Mouse (Mus musculus): ENCODE results near the gene Elp4. TPM values are rescaled to one million over a fixed set of nuclear protein-coding genes. Genes with fewer than 3 reads are reported as not detected.

Elp4 gene
- total and polyA plus RNA-seq, 3 experiments = 15.8 to 16.0 TPM; not detected in 1

GRCm38 (mm10) chr2:105684991-105685650 lies 219.2 kb downstream of the Elp4 start:
- no peaks in the 10 kb centered on the region for H3K79me2 ChIP-seq (ENCODE audit: control insufficient read depth, insufficient read depth, low read length, poor library complexity)
- no peaks in the 10 kb centered on the region for H3K27me3 ChIP-seq (ENCODE audit: control insufficient read depth in 1 of 2, insufficient read depth in 2 of 2, low read length in 2 of 2)
- peaks cover 0 to 1% of the 10 kb centered on the region in 2 experiments; a peak in 2 of 4 replicates for H3K36me3 ChIP-seq (ENCODE audit: control insufficient read depth in 1 of 2, insufficient read depth in 2 of 2, low read length in 2 of 2)
- H3K9me3 ChIP-seq (replicated peaks; ENCODE audit: insufficient read depth, low read length) = no peaks in the 10 kb centered on the region
- no peak overlapping the region for H3K4me3 ChIP-seq (ENCODE audit: control insufficient read depth in 1 of 2, insufficient read depth in 1 of 2, low read depth in 2 of 2, low read length in 2 of 2)
- TF ChIP-seq POLR2AphosphoS2 (IDR thresholded peaks at IDR 0.05; ENCODE audit: low read length) = no peak
- TF ChIP-seq JUND (IDR thresholded peaks at IDR 0.05; ENCODE audit: low read depth, low read length) = no peak
- no peak for TF ChIP-seq SMC3 (IDR thresholded peaks at IDR 0.05; ENCODE audit: low read depth, low read length)
- TF ChIP-seq MEF2A (IDR thresholded peaks at IDR 0.05; ENCODE audit: extremely low read depth, insufficient replicate concordance, low read depth, low read length, poor library complexity, severe bottlenecking) = no peak
- TF ChIP-seq TCF12 (IDR thresholded peaks at IDR 0.05; ENCODE audit: low read depth, low read length) = no peak
- no peak for TF ChIP-seq MYB (IDR thresholded peaks at IDR 0.05; ENCODE audit: low read depth, low read length)
- no peak for TF ChIP-seq MAX (IDR thresholded peaks at IDR 0.05; ENCODE audit: low read length)
- DNase-seq (ENCODE audit: low read depth, low spot score) = no peak
- H3K27ac ChIP-seq (ENCODE audit: control insufficient read depth, low read depth, low read length) = no peak overlapping the region
- no peak overlapping the region for H3K9ac ChIP-seq (ENCODE audit: control insufficient read depth, low read depth, low read length, poor library complexity, severe bottlenecking)
- no peaks in the 10 kb centered on the region for H3K4me1 ChIP-seq (ENCODE audit: control insufficient read depth in 1 of 2, insufficient read depth in 2 of 2, low read length in 2 of 2)

- Histone ChIP-seq H3K9ac (ENCODE audit: control insufficient read depth, low read depth, low read length, poor library complexity, severe bottlenecking) (no peak overlapping the region), H3K9me3 (replicated peaks; ENCODE audit: insufficient read depth, low read length) (no peaks in the 10 kb centered on the region), H3K79me2 (ENCODE audit: control insufficient read depth, insufficient read depth, low read length, poor library complexity) (no peaks in the 10 kb centered on the region), H3K27me3 (ENCODE audit: control insufficient read depth in 1 of 2, insufficient read depth in 2 of 2, low read length in 2 of 2) (no peaks in the 10 kb centered on the region), H3K36me3 (ENCODE audit: control insufficient read depth in 1 of 2, insufficient read depth in 2 of 2, low read length in 2 of 2) (peaks cover 1 to 8% of the 10 kb centered on the region in 2 experiments), H3K4me3 (ENCODE audit: control insufficient read depth in 1 of 2, insufficient read depth in 1 of 2, low read depth in 2 of 2, low read length in 2 of 2) (no peak overlapping the region), H3K4me1 (ENCODE audit: control insufficient read depth in 1 of 2, insufficient read depth in 2 of 2, low read length in 2 of 2) (peaks cover 0 to 7% of the 10 kb centered on the region in 2 experiments; a peak in 3 of 4 replicates), H3K27ac (ENCODE audit: control insufficient read depth, low read depth, low read length) (no peak overlapping the region)
- DNase-seq (ENCODE audit: low read depth, low spot score) = no peak
- TF ChIP-seq NRF1 (IDR thresholded peaks at IDR 0.05; ENCODE audit: insufficient read depth, low read depth, low read length, poor library complexity, severe bottlenecking) (no peak), ZNF384 (IDR thresholded peaks at IDR 0.05; ENCODE audit: low read depth, low read length) (no peak), ELF1 (IDR thresholded peaks at IDR 0.05; ENCODE audit: low read depth, low read length) (no peak), GATA1 (IDR thresholded peaks at IDR 0.05; ENCODE audit: low read depth, low read length) (no peak), SIN3A (IDR thresholded peaks at IDR 0.05; ENCODE audit: low read length) (no peak), NELFE (IDR thresholded peaks at IDR 0.05; ENCODE audit: low read depth, low read length) (no peak)
These were observed 220.5 kb downstream of the Elp4 start for GRCm38 (mm10) chr2:105683771-105684410.

All from MEL (cell line).